24 mouse cellular contexts compared by ENCODE assay signal in the genomic region with DNA sequence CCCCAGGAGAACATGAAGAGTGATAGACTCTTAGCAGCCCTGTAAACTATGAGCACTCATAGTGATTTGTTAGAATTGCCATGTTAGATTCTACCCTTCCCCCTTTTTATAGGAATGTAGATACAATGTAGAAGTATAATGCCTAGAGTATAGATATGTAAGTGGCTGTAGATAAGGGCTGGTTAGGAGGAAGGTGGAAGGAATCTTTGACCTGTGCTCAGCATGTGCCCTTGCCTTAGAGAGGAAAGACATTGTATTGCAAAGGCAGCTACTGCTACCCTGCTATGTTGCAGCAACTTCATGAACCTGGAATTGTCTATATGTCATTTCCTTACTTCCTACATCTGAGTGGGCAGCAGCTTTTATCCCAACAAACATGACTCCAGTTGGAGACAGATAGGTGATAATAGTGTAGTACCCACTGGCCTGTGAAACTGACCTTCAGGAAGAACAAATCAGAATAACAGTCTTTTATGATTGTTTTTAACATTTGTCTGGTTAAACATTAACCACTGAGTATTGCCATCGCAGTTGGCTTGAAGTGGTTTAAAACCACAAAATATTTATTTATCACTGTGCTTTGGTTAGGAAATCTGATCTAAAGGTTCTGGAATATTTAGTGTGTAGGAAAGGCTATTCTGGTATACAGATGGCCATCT.
DNase-seq lines count a peak whose midpoint lies in the region; ATAC-seq and TF ChIP-seq lines count a peak whose summit lies in the region.
"Had no signal": no experiment of that assay in that cellular context is flagged by ENCODE, and none has a peak within 500 bp of the region (broad histone marks: within the 10 kb centered on the region; RNA-seq: fewer than 3 reads in every experiment).

No protein-coding gene starts in this region.

- H3K79me2 ChIP-seq in liver, adult 2 months (ENCODE audit: control insufficient read depth, insufficient read depth, low read length): no peaks in the 10 kb centered on the region

- peak overlapping the region; percentile 56; the same call in 1 of the 2 replicates for H3K27ac ChIP-seq in kidney, adult 2 months (ENCODE audit: insufficient read depth, low read depth, low read length)
- no peak overlapping the region for H3K27ac ChIP-seq in liver, adult 2 months (replicated peaks; ENCODE audit: insufficient read depth, low read depth, low read length)
- no peak overlapping the region for H3K27ac ChIP-seq in liver, embryonic 11.5 days (ENCODE audit: low read depth, low read length)
- peak overlapping the region; percentile 10; the same call in 1 of the 2 replicates for H3K27ac ChIP-seq in intestine, embryonic 16.5 days (ENCODE audit: low read length)
- H3K27ac ChIP-seq in small intestine, adult 2 months (ENCODE audit: insufficient read depth, low read depth, low read length): peak overlapping the region; percentile 65
- H3K27ac ChIP-seq: embryonic facial prominence, embryonic 10.5 days; embryonic facial prominence, embryonic 12.5 days; forebrain, embryonic 13.5 days; forebrain, embryonic 15.5 days had no signal

- H3K4me3 ChIP-seq in kidney, adult 2 months (ENCODE audit: insufficient read depth, low read depth, low read length): no peak overlapping the region
- H3K4me3 ChIP-seq in liver, adult 2 months (ENCODE audit: insufficient read depth, low read depth, low read length): no peak overlapping the region
- no peak overlapping the region for H3K4me3 ChIP-seq in liver, embryonic 11.5 days (ENCODE audit: low read depth, low read length)
- H3K4me3 ChIP-seq in intestine, embryonic 16.5 days (ENCODE audit: low read length): no peak overlapping the region
- H3K4me3 ChIP-seq in small intestine, adult 2 months (ENCODE audit: low read depth, low read length): no peak overlapping the region
- H3K4me3 ChIP-seq: embryonic facial prominence, embryonic 10.5 days; embryonic facial prominence, embryonic 12.5 days; forebrain, embryonic 13.5 days; forebrain, embryonic 15.5 days had no signal

- no peak overlapping the region for H3K4me2 ChIP-seq in liver, embryonic 11.5 days
- H3K4me2 ChIP-seq in intestine, embryonic 16.5 days (ENCODE audit: low read depth, low read length): no peak overlapping the region
- H3K4me2 ChIP-seq: embryonic facial prominence, embryonic 12.5 days; forebrain, embryonic 13.5 days; forebrain, embryonic 15.5 days had no signal

- DNase-seq in kidney, adult 2 months: peak; percentile 1
- DNase-seq in kidney, postnatal 14 days: no peak
- DNase-seq in liver, adult 2 months (ENCODE audit: extremely low read depth, low read depth, low spot score): peak; percentile 51
- DNase-seq in liver, embryonic 11.5 days (ENCODE audit: low spot score): no peak
- DNase-seq in right cerebral cortex, adult 18-20 months: no peak
- DNase-seq in left cerebral cortex, adult 8-10 months (ENCODE audit: low spot score in 2 of 2): no peak
- DNase-seq: adrenal gland, adult 2 months; adrenal gland, postnatal 10 days; adrenal gland, postnatal 25 days; B cell, adult 2 months; cerebellum, adult 11-12 months; cerebellum, adult 2 months; cerebellum, adult 9-10 months; cerebellum, postnatal 10 days; cerebellum, postnatal 25 days had no signal

- TF ChIP-seq POLR2A in kidney, adult 2 months (IDR thresholded peaks at IDR 0.05; ENCODE audit: low read depth, low read length): no peak
- no peak for TF ChIP-seq POLR2A in liver, adult 2 months (IDR thresholded peaks at IDR 0.05; ENCODE audit: extremely low read depth, insufficient read depth, low read length)
- TF ChIP-seq POLR2A in small intestine, adult 2 months (IDR thresholded peaks at IDR 0.05; ENCODE audit: low read depth, low read length): no peak

- no peak for ATAC-seq in liver, embryonic 11.5 days (replicated peaks; ENCODE audit: low FRiP score)
- ATAC-seq in intestine, embryonic 16.5 days: peak; percentile 98
- ATAC-seq: CD4-positive, CD25-positive, alpha-beta regulatory T cell, adult 4 months; forebrain, embryonic 13.5 days; forebrain, embryonic 15.5 days had no signal

- no peak overlapping the region for H3K9ac ChIP-seq in liver, adult 2 months (ENCODE audit: low read depth, low read length)
- H3K9ac ChIP-seq in liver, embryonic 11.5 days (ENCODE audit: low read depth, low read length): no peak overlapping the region
- H3K9ac ChIP-seq in intestine, embryonic 16.5 days (ENCODE audit: low read depth, low read length): no peak overlapping the region
- H3K9ac ChIP-seq: embryonic facial prominence, embryonic 12.5 days; forebrain, embryonic 13.5 days; forebrain, embryonic 15.5 days had no signal

- no peaks in the 10 kb centered on the region for H3K27me3 ChIP-seq in kidney, adult 2 months (replicated peaks; ENCODE audit: control insufficient read depth, insufficient read depth, low read length)
- H3K27me3 ChIP-seq in liver, adult 2 months (ENCODE audit: control insufficient read depth, insufficient read depth, low read length): no peaks in the 10 kb centered on the region
- no peaks in the 10 kb centered on the region for H3K27me3 ChIP-seq in liver, embryonic 11.5 days (replicated peaks; ENCODE audit: control insufficient read depth, insufficient read depth, low read length)
- H3K27me3 ChIP-seq in intestine, embryonic 16.5 days (replicated peaks; ENCODE audit: control insufficient read depth, insufficient read depth, low read length): no peaks in the 10 kb centered on the region
- no peaks in the 10 kb centered on the region for H3K27me3 ChIP-seq in small intestine, adult 2 months (ENCODE audit: control insufficient read depth, insufficient read depth, low read length)
- H3K27me3 ChIP-seq: CH12.LX; embryonic facial prominence, embryonic 12.5 days; forebrain, embryonic 13.5 days; forebrain, embryonic 15.5 days had no signal

- no peaks in the 10 kb centered on the region for H3K36me3 ChIP-seq in kidney, adult 2 months (ENCODE audit: control insufficient read depth, insufficient read depth, low read length)
- no peaks in the 10 kb centered on the region for H3K36me3 ChIP-seq in liver, adult 2 months (ENCODE audit: control insufficient read depth, insufficient read depth, low read length)
- H3K36me3 ChIP-seq in liver, embryonic 11.5 days (ENCODE audit: control insufficient read depth, insufficient read depth, low read length): no peaks in the 10 kb centered on the region
- no peaks in the 10 kb centered on the region for H3K36me3 ChIP-seq in intestine, embryonic 16.5 days (ENCODE audit: control insufficient read depth, insufficient read depth, low read length)
- peaks cover 10% of the 10 kb centered on the region; the same call in 1 of the 2 replicates for H3K36me3 ChIP-seq in small intestine, adult 2 months (ENCODE audit: control insufficient read depth, insufficient read depth, low read length)
- H3K36me3 ChIP-seq: embryonic facial prominence, embryonic 10.5 days; embryonic facial prominence, embryonic 12.5 days; forebrain, embryonic 15.5 days; G1E had no signal

- TF ChIP-seq CTCF in kidney, adult 2 months (conservative IDR thresholded peaks at IDR 0.05; ENCODE audit: insufficient read depth, insufficient read length, low read depth, low read length): no peak
- no peak for TF ChIP-seq CTCF in liver, adult 2 months (IDR thresholded peaks at IDR 0.05; ENCODE audit: low read depth, low read length)
- TF ChIP-seq CTCF in small intestine, adult 2 months (IDR thresholded peaks at IDR 0.05; ENCODE audit: extremely low read depth, insufficient read length, insufficient replicate concordance, low read depth, low read length): no peak

- no peaks in the 10 kb centered on the region for H3K9me3 ChIP-seq in liver, embryonic 11.5 days (ENCODE audit: control insufficient read depth, low read length)
- no peaks in the 10 kb centered on the region for H3K9me3 ChIP-seq in intestine, embryonic 16.5 days (ENCODE audit: control insufficient read depth, low read length)
- H3K9me3 ChIP-seq: embryonic facial prominence, embryonic 10.5 days; embryonic facial prominence, embryonic 12.5 days; forebrain, embryonic 13.5 days; forebrain, embryonic 15.5 days; G1E had no signal

- peaks cover 3% of the 10 kb centered on the region; the same call in 1 of the 2 replicates for H3K4me1 ChIP-seq in kidney, adult 2 months (ENCODE audit: control insufficient read depth, insufficient read depth, low read length)
- peaks cover 3% of the 10 kb centered on the region; the same call in 1 of the 2 replicates for H3K4me1 ChIP-seq in liver, adult 2 months (ENCODE audit: control insufficient read depth, insufficient read depth, low read length)
- H3K4me1 ChIP-seq in liver, embryonic 11.5 days (replicated peaks; ENCODE audit: control insufficient read depth, insufficient read depth, low read length): no peaks in the 10 kb centered on the region
- no peaks in the 10 kb centered on the region; the same call in 1 of the 2 replicates for H3K4me1 ChIP-seq in intestine, embryonic 16.5 days (ENCODE audit: control insufficient read depth, insufficient read depth, low read length)
- 0 out of 2 replicates have a peak, but pooled peaks cover 2% of the 10 kb centered on the region for H3K4me1 ChIP-seq in small intestine, adult 2 months (ENCODE audit: control insufficient read depth, insufficient read depth, insufficient read length, low read length)
- H3K4me1 ChIP-seq: embryonic facial prominence, embryonic 10.5 days; embryonic facial prominence, embryonic 12.5 days; forebrain, embryonic 13.5 days; forebrain, embryonic 15.5 days had no signal

- 48% methylated on average over 1 of the region's 1 CpGs for WGBS in kidney, adult 2 months
- 22% methylated on average over 1 of the region's 1 CpGs for WGBS in liver, adult 2 months
- 94% methylated on average over 1 of the region's 1 CpGs for WGBS in liver, embryonic 11.5 days
- WGBS in intestine, embryonic 16.5 days: 64% methylated on average over 1 of the region's 1 CpGs
- 20% methylated on average over 1 of the region's 1 CpGs for WGBS in small intestine, adult 2 months

Comparison
In these comparisons a context has a peak if more than half of its experiments do, and no peak if none do; other contexts are left out.
1. DNase-seq: peak in kidney, adult 2 months (single experiment) and liver, adult 2 months (single experiment); none in kidney, postnatal 14 days (single experiment), liver, embryonic 11.5 days (single experiment), right cerebral cortex, adult 18-20 months (single experiment) and left cerebral cortex, adult 8-10 months (0 of 2).
2. H3K27ac ChIP-seq: peak in kidney, adult 2 months (single experiment), intestine, embryonic 16.5 days (single experiment) and small intestine, adult 2 months (single experiment); none in liver, adult 2 months (single experiment) and liver, embryonic 11.5 days (single experiment).